Mouse (Mus musculus) testis, adult 2 months (tissue): ENCODE results near the gene Otud7a. TPM values are rescaled to one million over a fixed set of nuclear protein-coding genes. Genes with fewer than 3 reads are reported as not detected.

Experiments used
- H3K27ac ChIP-seq: fragments of 200-500 bp; 2 replicates; pipeline ENCODE4 v1.5.1; 2012; ENCODE audit warnings: low read depth, low read length; ENCODE audit not compliant: control insufficient read depth, insufficient read depth
- H3K27me3 ChIP-seq: fragments of 200-500 bp; 2 replicates; pipeline ENCODE4 v1.6.1; 2012; ENCODE audit warnings: mild to moderate bottlenecking, low read length, moderate library complexity; ENCODE audit not compliant: control insufficient read depth, insufficient read depth
- H3K36me3 ChIP-seq: fragments of 200-500 bp; 2 replicates; pipeline ENCODE4 v1.6.1; 2012; ENCODE audit warnings: mild to moderate bottlenecking, low read length; ENCODE audit not compliant: control insufficient read depth, insufficient read depth
- H3K4me1 ChIP-seq: fragments of 200-500 bp; 2 replicates; pipeline ENCODE4 v1.6.1; 2012; ENCODE audit warnings: low read length; ENCODE audit not compliant: control insufficient read depth, insufficient read depth
- H3K4me3 ChIP-seq: fragments of 200-500 bp; 2 replicates; pipeline ENCODE4 v1.5.1; 2012; ENCODE audit warnings: low read depth, mild to moderate bottlenecking, low read length, moderate library complexity, mixed read lengths; ENCODE audit not compliant: control insufficient read depth
- CTCF ChIP-seq: fragments of 200-500 bp; IDR thresholded peaks from 2 replicates; pipeline ENCODE4 v1.5.1; 2012; ENCODE audit warnings: low read depth, mild to moderate bottlenecking, inconsistent platforms, low read length, moderate library complexity; ENCODE audit not compliant: control insufficient read depth, insufficient read depth, insufficient replicate concordance
- POLR2A ChIP-seq: fragments of 200-500 bp; IDR thresholded peaks from 2 replicates; pipeline ENCODE4 v1.6.1; 2012; ENCODE audit warnings: low read depth, mild to moderate bottlenecking, inconsistent platforms, low read length, moderate library complexity; ENCODE audit not compliant: control insufficient read depth
- polyA plus RNA-seq: library from polyadenylated mRNA; depleted of rRNA; stranded (reverse); fragments of >200 nt; gene quantifications from 2 replicates; pipeline ENCODE4 v1.2.3, GENCODE M21; 2012

Otud7a gene
- polyA plus RNA-seq, 1 experiment, result 6.3 TPM

DNA sequence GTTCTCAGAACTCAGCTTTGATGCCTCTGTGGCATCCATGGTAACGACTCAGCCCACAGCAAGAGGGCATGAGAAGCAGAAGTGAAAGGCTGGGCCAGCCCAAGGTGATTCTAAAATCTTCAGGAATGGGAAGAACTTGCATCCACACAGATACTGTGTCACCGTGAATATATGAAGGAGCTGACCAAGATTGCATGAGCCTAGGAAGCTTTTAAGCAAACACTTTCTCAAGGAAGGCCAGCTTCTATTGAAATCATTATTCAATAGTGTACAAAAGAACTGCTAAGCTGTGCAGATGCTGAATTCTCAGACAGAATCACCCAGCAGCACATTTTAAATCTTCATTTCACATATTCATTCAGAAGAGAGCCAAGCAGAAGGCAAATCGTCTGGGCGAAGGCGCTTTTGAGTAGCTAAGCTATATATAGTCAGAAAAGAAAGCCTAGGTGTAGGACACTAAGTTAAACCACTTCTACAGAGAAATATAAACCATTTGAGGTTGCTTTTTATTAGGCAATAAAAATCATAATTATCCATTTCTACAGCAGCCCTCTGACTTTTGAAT lies 176.3 kb downstream of the Otud7a start:
- H3K36me3 ChIP-seq, result no peaks in the 10 kb centered on the region
- no peaks in the 10 kb centered on the region for H3K27me3 ChIP-seq
- no peaks in the 10 kb centered on the region for H3K4me1 ChIP-seq
- no peak for TF ChIP-seq CTCF
- TF ChIP-seq POLR2A, result no peak
- no peak overlapping the region for H3K4me3 ChIP-seq
- no peak overlapping the region for H3K27ac ChIP-seq

DNA sequence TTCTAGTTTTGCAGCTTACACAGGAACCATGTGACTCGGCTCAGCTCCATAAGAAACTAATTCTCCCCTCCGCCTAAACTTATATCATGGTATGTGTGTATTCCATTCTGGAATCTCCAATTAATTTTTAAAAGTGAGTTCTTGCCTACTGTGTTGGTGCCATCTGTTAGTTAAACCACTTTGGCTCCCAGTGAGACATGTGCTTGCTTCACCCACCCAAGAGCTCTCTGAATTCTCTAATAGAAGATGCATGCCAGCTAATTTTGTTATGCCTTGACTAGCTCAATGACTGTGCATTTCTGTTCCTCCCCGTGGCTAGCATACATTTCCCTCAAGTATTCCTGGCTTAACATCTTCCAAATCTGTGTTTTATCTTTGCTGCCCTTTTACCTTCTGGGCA lies 193.1 kb downstream of the Otud7a start:
- Histone ChIP-seq H3K36me3 (no peaks in the 10 kb centered on the region), H3K27me3 (no peaks in the 10 kb centered on the region), H3K4me1 (no peaks in the 10 kb centered on the region), H3K27ac (no peak overlapping the region), H3K4me3 (no peak overlapping the region)
- TF ChIP-seq POLR2A, result no peak
- no peak for TF ChIP-seq CTCF

GRCm38 (mm10) chr7:63644002-63644401 lies 199.5 kb downstream of the Otud7a start:
- Histone ChIP-seq H3K27me3 (no peaks in the 10 kb centered on the region), H3K36me3 (no peaks in the 10 kb centered on the region)
- no peak for TF ChIP-seq CTCF
- no peak for TF ChIP-seq POLR2A

DNA sequence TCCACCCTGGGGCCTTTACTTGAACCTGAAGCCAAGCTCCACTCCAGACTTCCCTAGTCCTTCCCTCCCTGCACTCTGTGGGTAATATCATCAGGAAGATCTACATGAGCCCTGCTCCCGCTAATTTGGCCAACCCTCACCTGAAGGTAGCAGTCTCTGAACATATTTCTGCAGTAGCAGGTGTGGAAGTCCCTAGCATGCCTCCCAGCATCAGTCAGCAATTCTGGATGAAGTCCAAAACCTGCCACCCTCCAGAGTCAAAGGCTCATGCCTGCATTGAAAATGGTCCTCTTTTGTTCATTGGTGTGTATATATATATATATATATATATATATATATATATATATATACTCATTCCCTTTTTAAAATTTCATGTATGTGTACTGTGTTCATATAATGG lies 202.6 kb downstream of the Otud7a start:
- Histone ChIP-seq H3K27me3 (no peaks in the 10 kb centered on the region), H3K36me3 (no peaks in the 10 kb centered on the region), H3K4me1 (no peaks in the 10 kb centered on the region), H3K4me3 (no peak overlapping the region), H3K27ac (no peak overlapping the region)
- TF ChIP-seq CTCF (no peak), POLR2A (no peak)

More at GRCm38 (mm10) chr7:63644002-63644401, 199.5 kb downstream of the Otud7a start:
- H3K27ac ChIP-seq, result no peak overlapping the region
- H3K4me1 ChIP-seq, result no peaks in the 10 kb centered on the region
- no peak overlapping the region for H3K4me3 ChIP-seq

DNA sequence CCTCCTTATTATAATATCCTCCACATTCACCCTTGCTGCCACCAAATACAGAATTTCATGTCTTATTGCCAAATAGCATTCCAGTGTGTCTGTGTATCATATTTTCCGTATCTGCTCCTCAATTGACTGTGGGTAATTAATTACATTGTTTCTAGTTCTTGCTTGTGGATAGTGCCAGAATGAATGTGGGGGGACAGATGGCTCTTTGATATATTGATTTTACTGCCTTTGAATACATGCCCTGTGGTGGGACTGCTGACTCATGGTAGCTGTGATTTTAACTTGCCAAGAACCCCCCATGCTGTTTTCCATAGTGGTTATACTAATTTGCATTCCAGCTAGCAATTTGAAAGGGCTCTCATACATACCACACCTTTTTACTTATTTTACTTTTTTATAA lies 215.7 kb downstream of the Otud7a start:
- no peaks in the 10 kb centered on the region for H3K4me1 ChIP-seq
- H3K36me3 ChIP-seq, result no peaks in the 10 kb centered on the region
- H3K27ac ChIP-seq, result no peak overlapping the region
- TF ChIP-seq CTCF (no peak), POLR2A (no peak)
- H3K27me3 ChIP-seq, result no peaks in the 10 kb centered on the region
- H3K4me3 ChIP-seq, result no peak overlapping the region

DNA sequence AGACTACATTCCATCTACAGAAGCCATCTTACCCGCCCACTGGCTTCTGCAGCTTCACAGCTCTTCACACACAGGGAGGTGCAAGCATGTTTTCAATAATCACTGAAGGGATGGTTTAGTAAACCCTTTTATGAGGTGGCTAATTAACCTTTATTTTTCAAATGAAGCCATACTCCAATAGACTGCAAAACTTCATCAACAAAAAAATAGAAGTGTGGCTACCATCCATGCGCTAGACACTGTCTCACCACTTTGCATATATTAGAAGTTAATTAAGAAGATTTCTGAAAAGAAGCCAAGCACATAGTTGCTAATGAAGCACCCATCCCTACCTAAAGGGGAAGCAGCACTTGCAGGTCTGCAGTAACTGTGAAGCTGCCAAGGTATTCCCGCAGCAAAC lies 218.2 kb downstream of the Otud7a start:
- no peak overlapping the region for H3K4me3 ChIP-seq
- H3K4me1 ChIP-seq, result no peaks in the 10 kb centered on the region
- H3K36me3 ChIP-seq, result no peaks in the 10 kb centered on the region
- no peaks in the 10 kb centered on the region for H3K27me3 ChIP-seq
- no peak overlapping the region for H3K27ac ChIP-seq
- no peak for TF ChIP-seq CTCF
- no peak for TF ChIP-seq POLR2A

DNA sequence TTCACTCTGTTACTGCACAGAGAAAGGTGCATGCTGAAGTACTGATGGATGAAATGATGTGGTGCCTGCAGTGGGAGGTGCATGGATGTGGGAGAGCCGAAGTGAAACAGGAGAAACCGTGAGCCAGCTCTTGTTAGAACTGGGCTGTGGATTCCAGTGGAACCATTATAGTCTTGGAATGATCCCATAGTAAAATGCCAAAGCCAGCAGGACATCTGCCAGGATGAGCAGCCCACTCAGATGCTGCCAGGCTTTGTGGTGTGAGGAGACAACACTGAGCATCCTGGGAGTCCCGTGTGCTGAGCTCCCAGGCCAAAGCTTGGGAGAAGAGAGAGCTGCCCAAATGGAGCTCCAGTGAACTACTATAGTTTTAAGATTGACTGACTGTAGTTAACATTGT lies 220.9 kb downstream of the Otud7a start:
- no peak overlapping the region for H3K4me3 ChIP-seq

More for the DNA sequence above, 220.9 kb downstream of the Otud7a start:
- no peaks in the 10 kb centered on the region for H3K4me1 ChIP-seq
- no peaks in the 10 kb centered on the region for H3K27me3 ChIP-seq
- TF ChIP-seq CTCF (no peak), POLR2A (no peak)
- no peak overlapping the region for H3K27ac ChIP-seq
- H3K36me3 ChIP-seq, result no peaks in the 10 kb centered on the region
